Mouse (Mus musculus) lung, postnatal 10 days (tissue): Measurements from ENCODE around the gene Gm45337.
"Not testable (repeated sequence)": the region's sequence is repeated elsewhere in the genome, so short reads cannot be mapped to it uniquely, and the experiment has no call there.

Source experiments
- DNase-seq: peaks from one replicate; pipeline ENCODE4 v3.0.0; 2021

Gm45337 gene

GRCm38 (mm10) chr7:142144507-142144906 lies at the start of gene Gm45337:
Gene Gm45337 (minus strand): TSS chr7:142144607.
- DNase-seq = no peak

GRCm38 (mm10) chr7:142190289-142190688 lies 45.9 kb upstream of the Gm45337 start, which contains the start of gene Gm10153:
Gene Gm10153 (minus strand): TSS chr7:142190389.
- no peak for DNase-seq

GRCm38 (mm10) chr7:142188156-142188555 lies 43.7 kb upstream of the Gm45337 start:
- no peak for DNase-seq

- DNase-seq = no peak
These were observed 36.6 kb upstream of the Gm45337 start for GRCm38 (mm10) chr7:142181021-142181420.

- DNase-seq = no peak
These were observed 34.3 kb upstream of the Gm45337 start for GRCm38 (mm10) chr7:142178685-142179084.

- DNase-seq = not testable (repeated sequence)
These were observed 31.5 kb upstream of the Gm45337 start, which contains the start of gene Krtap5-2 for GRCm38 (mm10) chr7:142175905-142176304. Gene Krtap5-2 (minus strand): TSS chr7:142176005.

- peak; percentile 4 for DNase-seq
These were observed 25.4 kb upstream of the Gm45337 start for GRCm38 (mm10) chr7:142169836-142170235.

- DNase-seq = not testable (repeated sequence)
These were observed 21.2 kb upstream of the Gm45337 start, which contains the start of gene Gm4553 for GRCm38 (mm10) chr7:142165639-142166038. Gene Gm4553 (minus strand): TSS chr7:142165739.

GRCm38 (mm10) chr7:142159366-142159765 lies 15.0 kb upstream of the Gm45337 start:
- DNase-seq = no peak

- not testable (repeated sequence) for DNase-seq
These were observed 12.6 kb upstream of the Gm45337 start, which contains the start of gene Gm29735 for GRCm38 (mm10) chr7:142157013-142157412. Gene Gm29735 (minus strand): TSS chr7:142157113.

GRCm38 (mm10) chr7:142155308-142155707 lies 10.9 kb upstream of the Gm45337 start:
- no peak for DNase-seq

- no peak for DNase-seq
These were observed 7.8 kb upstream of the Gm45337 start for GRCm38 (mm10) chr7:142152191-142152590.

GRCm38 (mm10) chr7:142148633-142149032 lies 4.2 kb upstream of the Gm45337 start:
- DNase-seq = no peak

GRCm38 (mm10) chr7:142146033-142146432 lies 1.6 kb upstream of the Gm45337 start:
- peak; percentile 69 for DNase-seq

GRCm38 (mm10) chr7:142145413-142145940 lies 1.1 kb upstream of the Gm45337 start:
- no peak for DNase-seq

GRCm38 (mm10) chr7:142143506-142144010 lies 849 bp downstream of the Gm45337 start:
- not testable (repeated sequence) for DNase-seq

- no peak for DNase-seq
These were observed 3.7 kb downstream of the Gm45337 start for GRCm38 (mm10) chr7:142140696-142141095.

GRCm38 (mm10) chr7:142135934-142136333 lies 8.5 kb downstream of the Gm45337 start, which contains the start of gene Gm39115:
Gene Gm39115 (minus strand): TSS chr7:142136034.
- not testable (repeated sequence) for DNase-seq

- no peak for DNase-seq
These were observed 10.0 kb downstream of the Gm45337 start for GRCm38 (mm10) chr7:142134206-142134995.

- DNase-seq = no peak
These were observed 15.6 kb downstream of the Gm45337 start for GRCm38 (mm10) chr7:142128843-142129242.

GRCm38 (mm10) chr7:142120629-142121028 lies 23.8 kb downstream of the Gm45337 start, which contains the start of gene Gm45618:
Gene Gm45618 (minus strand): TSS chr7:142120729.
- not testable (repeated sequence) for DNase-seq

- peak; percentile 8 for DNase-seq
These were observed 24.8 kb downstream of the Gm45337 start for GRCm38 (mm10) chr7:142119632-142120031.

GRCm38 (mm10) chr7:142104747-142105146 lies 39.7 kb downstream of the Gm45337 start:
- no peak for DNase-seq

- peak; percentile 85 for DNase-seq
These were observed 46.6 kb downstream of the Gm45337 start for GRCm38 (mm10) chr7:142097776-142098175.
